Mouse (Mus musculus): ENCODE measurements at regions not wholly inside any gene's neighbourhood (a gene's known extent, or its start where the extent isn't known, plus 50 kb on each side); places are given as distances from the start of the nearest gene placed in this dataset.

DNA sequence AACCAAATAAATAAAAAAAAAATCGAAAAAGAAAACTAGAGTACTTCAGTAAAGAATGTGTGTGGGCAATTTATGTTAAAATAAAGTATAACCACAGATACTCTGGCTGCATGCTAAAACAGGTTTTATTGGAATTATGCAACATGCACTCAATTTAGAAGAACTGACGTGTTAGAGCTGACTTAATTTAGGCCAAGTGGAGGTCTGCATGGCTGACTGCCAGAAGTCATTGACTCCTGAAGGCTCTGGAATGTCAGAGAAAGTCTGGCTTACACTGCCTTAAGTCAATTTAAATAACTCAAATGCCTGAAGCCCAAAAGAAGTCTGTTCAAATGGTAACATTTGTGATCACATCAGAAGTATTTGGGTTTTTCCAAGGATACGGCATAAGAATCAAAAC is 198.1 kb upstream of the Gm10192 start:
- TF ChIP-seq EP300 (IDR thresholded peaks at IDR 0.05; ENCODE audit: insufficient read depth, low read depth, low read length) (no peak), POLR2A (IDR thresholded peaks at IDR 0.05; ENCODE audit: insufficient read depth, low read depth, low read length) (no peak), CTCF (IDR thresholded peaks at IDR 0.05) (no peak)

Data from heart, adult 2 months (tissue).